Mouse (Mus musculus): ENCODE measurements around the gene Prkce.

Gene Prkce

GRCm38 (mm10) chr17:86529411-86529810, 361.8 kb downstream of the Prkce start:
- no peak for DNase-seq

- peak; percentile 81 for DNase-seq
These were observed 363.6 kb downstream of the Prkce start for GRCm38 (mm10) chr17:86531231-86531630.

DNA sequence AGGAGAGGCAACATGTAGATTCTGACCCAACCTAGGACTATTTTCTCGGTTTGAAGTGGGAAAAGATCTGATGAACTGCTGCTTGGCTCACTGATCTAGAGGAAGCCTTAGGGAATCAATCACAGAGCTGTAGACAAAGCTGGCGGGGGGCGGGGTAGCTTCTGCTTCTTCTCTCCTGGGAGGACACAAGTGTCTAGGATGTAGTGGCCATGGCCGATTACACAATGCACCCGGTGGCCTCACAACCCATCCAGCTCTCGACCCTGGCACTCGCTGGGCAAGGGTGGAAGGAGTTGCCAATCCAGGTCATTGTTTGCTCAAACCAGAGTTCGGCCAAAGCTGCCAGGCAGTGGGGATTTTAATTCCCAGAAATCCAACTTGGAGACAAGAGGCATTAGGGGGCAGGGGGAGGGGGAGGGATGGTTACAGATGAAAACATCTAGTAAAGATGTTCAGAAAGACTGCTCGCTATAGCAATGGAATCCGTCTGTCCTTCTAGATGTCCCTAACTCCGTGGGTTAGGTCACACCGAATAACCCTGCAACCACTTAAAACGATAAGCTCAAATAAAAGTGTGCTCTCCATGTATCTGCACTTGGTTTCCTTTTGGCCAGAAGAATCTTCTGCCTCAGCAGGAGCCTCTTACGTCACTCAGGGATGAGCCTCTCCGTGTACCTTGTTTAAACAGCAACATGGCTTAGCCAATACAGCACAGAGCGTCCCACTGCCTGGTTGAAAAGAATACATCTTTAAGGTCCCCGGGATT, 365.4 kb downstream of the Prkce start:
- peak; percentile 88 for DNase-seq

GRCm38 (mm10) chr17:86533549-86533851, 365.9 kb downstream of the Prkce start:
- DNase-seq, result peak; percentile 81

DNA sequence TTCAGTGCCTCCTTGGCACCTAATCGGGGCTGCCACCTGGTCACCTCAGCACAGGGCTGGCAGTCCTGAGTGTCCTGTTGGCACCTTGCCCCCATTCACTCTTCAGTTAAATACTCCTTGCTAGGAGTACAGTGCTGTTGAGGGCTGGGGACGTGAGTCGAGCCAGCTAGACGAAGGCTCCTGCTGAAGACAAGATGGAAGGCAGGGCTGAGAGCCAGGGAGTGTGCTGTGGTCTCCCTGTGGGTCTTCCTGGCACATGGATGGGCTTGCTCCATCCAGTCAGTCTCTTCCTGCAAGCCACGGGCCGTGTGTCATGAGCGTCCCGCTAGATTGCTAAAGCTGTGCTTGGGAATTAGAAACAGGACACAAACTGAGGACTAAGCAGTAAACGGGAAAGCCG, 367.5 kb downstream of the Prkce start:
- DNase-seq, result peak; percentile 89

DNA sequence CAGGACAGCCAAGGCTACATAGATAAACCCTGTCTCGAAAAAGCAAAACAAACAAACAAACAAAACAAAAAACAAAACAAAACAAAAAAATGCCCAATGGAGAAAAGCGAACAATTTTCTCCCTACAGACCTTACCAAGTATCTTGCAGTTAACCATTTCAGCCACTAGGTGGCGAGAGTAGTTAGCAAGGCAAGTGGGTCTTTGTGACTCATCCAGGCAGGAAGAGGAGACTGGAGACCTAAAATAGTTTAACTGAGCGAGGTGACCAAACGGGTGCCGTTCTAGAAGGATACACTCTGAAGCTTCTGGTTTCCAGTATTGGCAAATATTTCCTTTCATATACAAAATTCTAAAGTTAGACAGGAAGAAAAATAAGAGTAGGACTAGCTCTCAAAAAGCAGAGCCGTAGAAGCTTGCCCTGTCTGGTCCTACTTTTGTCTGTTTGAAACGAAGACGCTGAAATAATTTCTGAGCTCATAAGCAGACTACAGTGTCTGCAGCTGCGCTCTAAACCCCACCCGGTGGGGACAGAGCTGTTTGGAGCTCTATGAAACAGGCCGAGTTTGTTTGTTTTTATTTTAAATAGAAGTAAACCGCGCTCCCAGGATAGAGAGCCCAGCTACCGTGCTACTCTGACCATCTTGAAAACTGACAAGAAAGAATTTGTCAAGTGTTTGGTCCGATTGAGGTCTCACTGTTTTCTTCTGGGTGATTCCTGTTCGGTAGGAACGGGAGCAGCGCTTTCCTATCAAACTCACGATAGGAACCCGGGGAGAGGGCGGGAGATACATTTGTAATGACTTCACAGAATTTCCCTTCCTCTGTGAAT, 368.5 kb downstream of the Prkce start:
- peak; percentile 97 for DNase-seq

DNA sequence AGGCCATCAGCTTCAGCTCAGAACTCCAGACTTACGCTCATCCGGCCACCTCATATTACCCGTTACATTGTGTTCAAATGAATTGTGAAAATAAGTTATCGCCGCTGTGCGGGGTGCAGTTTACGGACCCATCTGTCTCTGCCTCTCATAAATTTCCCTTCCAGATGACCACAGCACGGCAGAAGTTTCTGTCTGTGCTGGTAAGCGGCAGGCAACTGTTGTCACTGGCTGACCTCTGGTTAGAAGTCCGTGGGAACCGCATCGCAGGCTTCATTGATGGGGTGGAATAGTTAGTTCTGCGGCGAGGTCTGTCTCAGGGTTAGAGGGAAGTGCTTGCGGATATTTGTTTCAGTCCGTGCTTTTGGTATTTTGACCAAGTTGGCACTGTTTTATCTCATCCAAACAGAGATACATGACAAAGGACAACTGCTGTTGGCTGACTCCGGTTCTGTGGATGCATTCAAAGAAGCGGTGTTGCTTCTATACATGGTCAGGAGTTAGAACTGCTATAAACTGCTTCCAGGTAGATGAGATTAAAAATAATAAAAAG, 372.4 kb downstream of the Prkce start:
- peak; percentile 96 for DNase-seq

GRCm38 (mm10) chr17:86546529-86546928, 378.9 kb downstream of the Prkce start:
- no peak for DNase-seq

DNA sequence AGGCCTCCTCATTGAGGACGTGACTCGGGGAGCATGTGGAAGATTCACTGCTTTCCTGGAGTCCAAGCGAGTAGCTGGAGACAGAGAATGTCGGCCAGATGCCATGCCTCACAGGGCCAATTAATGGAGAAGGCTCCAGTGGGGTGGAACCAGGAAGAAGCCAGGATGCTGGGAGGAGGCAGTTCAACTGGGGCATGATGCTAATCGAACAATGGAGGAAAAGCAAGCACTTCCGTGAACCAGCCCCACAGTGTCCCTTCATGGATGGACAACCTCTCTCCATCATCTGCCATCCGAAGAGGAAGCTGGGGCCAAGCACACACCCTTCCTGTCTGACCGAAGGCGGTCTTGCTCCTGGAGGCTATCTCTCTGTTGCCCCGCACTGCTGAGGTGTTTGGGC, 381.5 kb downstream of the Prkce start:
- DNase-seq, result peak; percentile 95

DNA sequence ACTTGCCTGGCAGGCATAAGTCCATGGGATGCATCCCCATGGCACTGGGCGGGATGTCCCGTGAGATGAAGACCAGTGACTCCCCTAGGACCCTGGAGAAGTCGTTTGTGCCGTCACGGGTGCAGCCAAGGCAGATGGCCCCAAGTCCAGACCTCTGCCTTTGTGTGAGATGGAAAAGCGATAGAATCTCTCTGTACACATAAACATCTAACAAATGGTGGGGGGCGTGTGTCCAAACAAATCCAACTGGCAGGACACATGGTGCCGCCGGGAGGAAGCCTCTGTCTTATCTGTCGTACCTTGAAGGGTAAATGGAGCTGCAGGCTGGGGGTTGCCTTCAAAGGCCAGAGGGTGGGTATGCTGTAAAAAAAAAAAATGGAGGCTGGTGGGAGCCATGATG, 384.0 kb downstream of the Prkce start:
- DNase-seq, result no peak

- DNase-seq, result no peak
These were observed 384.4 kb downstream of the Prkce start for GRCm38 (mm10) chr17:86551995-86552394.

GRCm38 (mm10) chr17:86559206-86559891, 391.8 kb downstream of the Prkce start:
- peak; percentile 94 for DNase-seq

DNA sequence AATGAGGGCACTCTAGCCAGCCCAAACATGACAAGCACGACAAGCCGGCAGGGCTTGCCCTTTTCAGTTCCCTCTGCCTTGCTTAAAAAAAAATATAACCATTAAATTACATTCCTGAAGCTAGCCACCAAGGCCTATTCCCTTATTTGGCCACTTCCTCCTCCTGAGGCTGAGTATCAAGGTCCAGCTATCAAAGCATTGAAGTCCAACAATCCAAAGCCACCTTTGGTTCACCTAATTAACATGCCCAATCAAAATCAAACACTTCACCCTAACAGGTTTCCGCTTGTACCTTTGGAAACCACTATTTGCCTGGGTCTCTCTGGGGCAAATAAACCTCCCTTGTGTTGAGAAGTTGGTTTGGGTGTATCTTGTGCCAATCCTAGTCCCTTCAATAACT, 392.9 kb downstream of the Prkce start:
- DNase-seq, result no peak

DNA sequence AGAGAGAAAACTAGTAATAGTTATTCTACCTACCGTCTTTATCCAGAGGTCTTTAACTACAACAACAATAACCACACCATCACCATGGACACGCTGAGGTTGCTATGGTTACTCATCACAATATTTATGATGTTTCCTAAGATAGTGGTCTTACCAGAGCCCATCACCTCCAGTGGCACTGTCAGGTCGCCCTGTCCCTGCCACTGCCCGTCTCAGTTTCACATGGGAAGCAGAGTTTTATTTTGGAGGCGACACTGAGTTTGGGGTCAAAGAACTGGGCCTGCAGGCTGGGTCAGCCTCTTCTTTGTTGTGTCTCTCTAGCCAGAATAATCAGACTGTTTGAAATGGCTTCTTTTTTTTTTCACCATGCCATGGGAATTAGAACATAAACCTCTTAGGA, 402.9 kb downstream of the Prkce start:
- peak; percentile 78 for DNase-seq

- DNase-seq, result peak; percentile 82
These were observed 403.7 kb downstream of the Prkce start for GRCm38 (mm10) chr17:86571266-86571665.

DNA sequence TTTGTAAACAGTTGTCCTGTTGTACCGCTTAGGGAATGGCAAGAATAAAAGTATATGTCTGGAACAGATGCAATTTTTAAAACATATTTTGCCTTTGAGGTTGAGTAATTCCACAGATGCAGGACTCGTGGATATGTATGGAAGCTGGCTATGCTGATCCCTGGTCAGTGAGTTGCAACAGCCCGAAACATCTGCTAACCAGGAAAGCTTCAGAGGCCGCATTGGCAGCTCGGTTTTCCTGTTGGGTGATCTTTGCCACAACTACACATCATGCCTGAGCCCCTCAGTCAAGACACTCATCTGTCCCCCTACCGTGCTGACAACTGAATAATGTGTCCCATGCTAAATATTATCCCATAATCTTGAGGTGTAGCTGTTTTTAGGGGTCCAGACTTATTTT, 404.6 kb downstream of the Prkce start:
- DNase-seq, result peak; percentile 81

- peak; percentile 64 for DNase-seq
These were observed 405.0 kb downstream of the Prkce start for GRCm38 (mm10) chr17:86572576-86572975.

DNA sequence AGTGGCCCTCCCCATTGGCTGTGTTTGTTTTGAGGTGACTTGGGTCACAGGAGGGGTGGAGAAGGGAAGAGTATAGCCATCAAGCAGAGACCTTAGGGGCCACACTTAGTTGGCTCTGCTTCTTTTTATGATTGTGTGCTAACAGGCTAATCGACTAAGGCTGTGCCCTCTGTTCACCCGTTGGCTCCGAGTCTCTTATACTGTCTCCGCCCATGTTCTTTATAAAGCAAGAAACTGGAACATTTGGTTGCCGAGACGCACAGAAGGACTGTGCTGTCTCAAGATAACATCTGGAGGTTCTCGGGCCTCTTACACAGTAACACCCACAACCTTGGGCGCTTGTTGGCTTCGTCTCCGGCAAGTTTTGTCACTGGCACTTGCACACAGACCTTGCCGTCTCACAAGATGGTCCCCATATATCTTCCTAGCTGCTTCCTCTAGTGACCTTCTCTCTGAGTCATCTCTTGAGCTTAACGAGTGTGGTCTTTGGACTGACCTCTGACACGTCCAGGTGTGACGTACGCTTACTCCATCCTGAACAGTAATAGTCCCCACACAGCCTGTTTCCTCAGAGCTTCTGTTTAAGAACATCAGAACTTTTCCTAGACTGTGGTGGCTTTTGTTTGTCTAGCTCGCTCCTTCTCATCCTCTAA, 406.1 kb downstream of the Prkce start:
- DNase-seq, result peak; percentile 86

- DNase-seq, result peak; percentile 89
These were observed 413.1 kb downstream of the Prkce start for GRCm38 (mm10) chr17:86580724-86581123.

DNA sequence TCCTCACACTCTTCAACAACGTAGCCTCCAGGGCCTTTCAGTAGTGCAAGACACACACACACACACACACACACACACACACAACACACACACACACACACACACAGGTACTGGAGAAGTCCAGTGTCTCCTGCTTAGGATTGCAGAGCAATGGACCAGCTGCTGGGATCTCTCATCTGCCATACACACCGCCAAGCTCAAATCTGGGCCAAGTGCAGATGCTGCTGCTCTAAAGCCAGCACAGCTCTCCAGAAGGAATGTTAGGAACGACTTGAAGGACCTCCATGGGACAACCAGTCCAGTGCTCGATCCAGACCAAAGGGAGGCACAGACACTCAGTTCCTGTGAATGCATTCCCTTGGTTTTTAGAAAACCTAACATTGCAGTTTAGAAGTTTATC, 414.8 kb downstream of the Prkce start:
- DNase-seq, result peak; percentile 96

DNA sequence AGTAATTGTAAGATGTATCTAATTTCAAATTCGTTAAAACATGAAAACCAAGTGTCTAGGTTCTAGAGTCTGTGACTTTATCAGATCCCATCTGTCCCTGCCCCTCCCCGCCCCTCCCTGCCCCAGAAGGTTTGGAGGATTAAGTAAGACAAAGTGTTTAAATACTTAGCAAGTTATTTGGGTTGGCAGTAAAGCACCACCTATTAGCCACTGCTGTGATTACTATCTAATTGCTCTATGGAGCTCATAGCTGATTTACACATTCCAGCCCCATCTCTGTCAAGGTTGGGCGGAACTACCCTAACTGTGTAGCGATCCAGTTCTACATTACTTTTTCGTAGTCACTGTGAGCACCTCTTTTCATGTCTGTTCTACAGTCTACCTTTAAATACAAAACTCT, 418.9 kb downstream of the Prkce start:
- DNase-seq, result peak; percentile 24

DNA sequence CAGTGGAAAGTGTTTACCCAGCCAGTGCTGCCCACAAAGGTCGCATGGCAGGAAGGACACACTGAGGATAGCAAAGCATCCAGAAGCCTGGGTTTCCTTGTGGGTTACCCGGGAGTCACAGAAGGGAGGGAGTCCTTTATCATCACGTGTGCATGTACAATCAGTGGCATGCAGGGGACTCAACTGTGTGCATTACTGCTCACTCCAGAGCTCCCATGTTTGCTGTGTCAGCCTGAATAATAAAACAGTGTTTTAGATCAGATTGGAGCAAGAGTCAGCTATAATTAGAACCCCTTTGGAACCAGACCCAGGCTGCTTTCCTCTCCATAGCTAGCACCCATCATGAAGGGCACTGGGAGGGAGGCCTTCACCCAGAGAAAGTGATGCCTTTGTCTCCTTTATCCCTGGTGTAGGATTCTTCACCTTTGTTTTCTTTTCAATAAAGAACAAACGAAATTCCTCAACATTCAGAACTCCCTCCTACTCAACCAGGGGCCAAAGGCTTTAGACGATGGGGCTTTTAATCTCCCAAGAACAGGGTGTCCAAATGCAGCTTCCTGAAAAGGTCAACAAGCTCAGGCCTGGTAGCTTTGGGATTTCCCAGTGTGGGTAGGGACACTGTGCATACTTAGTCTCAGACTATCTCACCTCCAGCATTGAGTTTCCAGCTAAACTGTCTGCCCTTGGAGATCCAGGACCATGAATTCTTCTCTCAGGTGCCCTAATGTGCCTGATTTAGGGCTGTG, 421.3 kb downstream of the Prkce start:
- DNase-seq, result peak; percentile 93

All from heart, adult 11 months (tissue).